Mouse (Mus musculus) bone marrow, adult 2 months (tissue): ENCODE results near the gene C330007P06Rik.

Source experiments
- CTCF ChIP-seq: fragments of 200-500 bp; IDR thresholded peaks from 2 replicates; pipeline ENCODE4 v1.5.1; 2011; ENCODE audit warnings: low read length, control low read depth; ENCODE audit not compliant: control insufficient read depth, insufficient read depth
- POLR2A ChIP-seq: fragments of 200-500 bp; IDR thresholded peaks from 2 replicates; pipeline ENCODE4 v1.6.1; 2011; ENCODE audit warnings: low read depth, mild to moderate bottlenecking, control low read depth, low read length, borderline replicate concordance; ENCODE audit not compliant: control insufficient read depth

DNA sequence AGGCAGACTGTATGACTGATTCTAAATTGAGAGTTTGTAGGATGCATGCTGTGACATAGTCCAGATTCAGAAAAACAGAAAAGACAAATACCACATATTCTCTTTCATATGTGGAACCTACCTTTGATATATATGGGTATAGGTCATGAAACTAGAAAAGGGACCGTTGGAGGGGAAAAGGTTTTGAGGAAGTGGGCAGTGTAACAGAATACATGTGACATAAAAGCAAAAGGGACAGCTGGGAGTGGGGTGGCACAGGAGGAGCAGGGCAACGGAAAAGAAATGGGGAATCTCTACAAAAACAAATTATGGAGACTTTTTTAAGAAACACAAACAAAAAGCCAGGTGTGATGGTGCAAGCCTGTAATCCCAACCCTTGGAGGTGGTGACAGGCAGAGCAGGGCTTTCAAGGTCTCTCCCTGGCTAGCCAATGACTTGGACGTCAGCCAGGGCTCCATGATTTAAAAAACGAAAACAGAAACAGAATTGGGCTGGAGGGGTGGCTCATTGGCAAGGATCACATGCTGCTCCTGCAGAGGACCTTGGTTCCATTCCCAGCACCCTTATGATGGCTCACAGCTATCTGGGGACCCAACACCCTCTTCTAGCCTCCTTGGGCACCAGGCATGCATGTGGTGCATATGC is 30.4 kb downstream of the C330007P06Rik start:
- no peak for TF ChIP-seq POLR2A
- TF ChIP-seq CTCF, result no peak
